Mouse (Mus musculus) embryonic stem cell, embryonic (primary cell): ENCODE measurements around the gene Kif21b.

Experiments
- CTCF ChIA-PET, 4 experiments: fragments of 300-600 bp in 2 of 4; fragments of 350-600 bp in 2 of 4; sonication (Branson Sonifier 250); formaldehyde crosslinking; loops; one replicate each; lab custom pipeline; 2022; ENCODE audit warnings: inconsistent platforms in 2 of 4; lab: Charles Lee
- POLR2A ChIA-PET, 4 experiments: fragments of 300-600 bp in 2 of 4; fragments of 350-600 bp in 2 of 4; sonication (Branson Sonifier 250); formaldehyde crosslinking; loops; one replicate each; lab custom pipeline; 2022; ENCODE audit warnings: antibody characterized with exemption in 4 of 4, inconsistent platforms in 1 of 4; lab: Charles Lee

The Kif21b gene

GRCm38 (mm10) chr1:136120785-136121184 is 10.4 kb upstream of the Kif21b start:
- ChIA-PET POLR2A (interaction anchor here in 3 of 4 experiments (0.6 to 2.4 kb wide), 11 partner anchors 9 to 415 kb away, joined by 3 to 9 read pairs (median 3); partner anchors contain the start of genes Kif21b (in 2 of the 3) and Cacna1s (in 1 of the 3)), CTCF (interaction anchor here in 2 of 4 experiments (0.5 to 1.4 kb wide), 6 partner anchors 14 to 72 kb away, joined by 3 to 5 read pairs (median 4); no protein-coding TSS in a partner anchor)

DNA sequence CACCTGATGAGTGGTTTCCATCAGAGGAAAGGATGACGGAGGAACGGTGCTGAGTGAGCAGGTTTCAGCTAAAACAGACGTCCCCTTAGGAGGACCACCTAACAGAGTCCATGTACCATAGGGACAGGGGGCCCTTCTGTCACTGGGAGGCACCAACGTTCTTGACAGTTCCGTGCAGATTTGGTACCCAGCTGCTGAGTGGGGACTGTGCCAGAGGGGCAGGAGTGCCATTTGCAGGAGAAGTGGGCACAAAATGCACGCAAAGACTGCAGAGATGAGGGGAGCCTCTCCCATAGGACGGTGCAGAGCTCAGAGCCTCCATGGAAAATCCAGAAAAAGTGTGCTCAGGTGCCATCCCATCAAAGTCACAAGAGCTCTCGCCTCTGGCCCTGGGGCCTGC is 9.2 kb upstream of the Kif21b start:
- ChIA-PET CTCF (interaction anchor here in 2 of 4 experiments (1.3 to 1.4 kb wide), 3 partner anchors 17 to 239 kb away, joined by 3 to 4 read pairs (median 3); no protein-coding TSS in a partner anchor), POLR2A (interaction anchor here in 2 of 4 experiments (1.3 to 2.3 kb wide), 3 partner anchors 8 to 10 kb away, joined by 6 to 9 read pairs (median 7); partner anchors contain the start of gene Kif21b (in 2 of the 2))

- ChIA-PET CTCF (no interaction called here), POLR2A (interaction anchor here in 1 of 4 experiments (0.7 kb wide), 1 partner anchor 107 kb away, joined by 4 read pairs; no protein-coding TSS in a partner anchor)
These were observed 4.9 kb upstream of the Kif21b start for GRCm38 (mm10) chr1:136126159-136126765.

DNA sequence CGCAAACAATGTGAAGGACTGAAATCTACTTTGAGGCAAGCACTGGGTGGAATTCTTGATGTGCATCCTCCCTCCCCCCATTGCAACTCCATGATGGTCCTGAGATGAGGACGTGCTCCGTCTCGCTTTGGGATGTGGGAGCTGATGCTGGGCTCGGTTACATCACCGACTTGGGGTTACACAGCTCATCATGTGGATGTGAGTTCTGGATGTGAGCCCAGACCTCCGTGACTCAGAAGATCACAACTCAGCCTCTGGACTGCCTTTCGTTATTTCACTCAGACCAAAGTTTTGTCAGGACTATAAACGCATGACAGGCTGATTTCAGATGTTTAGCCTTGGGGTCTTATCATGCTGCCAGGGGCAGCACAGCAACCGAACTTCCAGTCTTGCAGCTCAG is 4.3 kb upstream of the Kif21b start:
- ChIA-PET CTCF (interaction anchor here in 1 of 4 experiments (0.6 kb wide), 1 partner anchor 30 kb away, joined by 3 read pairs; no protein-coding TSS in a partner anchor), POLR2A (no interaction called here)

GRCm38 (mm10) chr1:136127856-136128255 is 3.3 kb upstream of the Kif21b start:
- POLR2A ChIA-PET = interaction anchor here in 3 of 4 experiments (0.7 to 3.0 kb wide), 7 partner anchors 11 to 1051 kb away, joined by 3 to 27 read pairs (median 3); no protein-coding TSS in a partner anchor

GRCm38 (mm10) chr1:136128416-136128815 is 2.8 kb upstream of the Kif21b start:
- CTCF ChIA-PET = interaction anchor here (0.5 to 2.1 kb wide), 10 partner anchors 11 to 396 kb away, joined by 3 to 7 read pairs (median 4); partner anchors contain the start of gene Mroh3 (in 1 of the 4)
- POLR2A ChIA-PET = interaction anchor here in 3 of 4 experiments (0.6 to 4.0 kb wide), 13 partner anchors 8 to 1051 kb away, joined by 3 to 66 read pairs (median 5); no protein-coding TSS in a partner anchor

More at GRCm38 (mm10) chr1:136127856-136128255, 3.3 kb upstream of the Kif21b start:
- CTCF ChIA-PET = interaction anchor here in 2 of 4 experiments (0.8 to 2.1 kb wide), 3 partner anchors 11 to 48 kb away, joined by 3 to 7 read pairs (median 5); no protein-coding TSS in a partner anchor

GRCm38 (mm10) chr1:136128944-136129589 is 2.1 kb upstream of the Kif21b start:
- POLR2A ChIA-PET = interaction anchor here (0.6 to 4.0 kb wide), 18 partner anchors 8 to 181 kb away, joined by 3 to 66 read pairs (median 6); no protein-coding TSS in a partner anchor

DNA sequence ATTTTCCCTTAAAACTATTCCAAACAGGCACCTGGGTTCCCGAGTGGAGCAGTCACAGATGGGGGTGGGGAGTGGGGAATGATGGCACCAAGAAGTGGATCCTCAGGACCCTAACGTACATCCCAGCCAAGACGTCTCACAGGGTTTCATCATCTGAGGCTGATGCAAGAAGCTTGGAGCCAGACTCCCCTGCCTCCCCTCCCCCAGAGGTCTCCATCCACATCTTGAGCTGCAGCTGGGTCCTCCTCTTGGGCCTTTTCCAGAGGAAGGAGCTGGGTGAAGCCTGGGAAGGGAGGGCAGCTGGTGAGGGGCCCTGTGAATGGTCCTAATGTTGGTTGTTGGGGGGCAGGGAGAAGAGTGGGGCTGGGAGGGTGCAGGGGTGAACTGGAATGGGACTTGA is 1.1 kb upstream of the Kif21b start:
- POLR2A ChIA-PET = interaction anchor here (0.8 to 4.0 kb wide), 23 partner anchors 9 to 578 kb away, joined by 3 to 66 read pairs (median 6); partner anchors contain the start of gene Kif14 (in 1 of the 4)
- CTCF ChIA-PET = interaction anchor here in 3 of 4 experiments (0.7 to 2.5 kb wide), 11 partner anchors 10 to 83 kb away, joined by 3 to 12 read pairs (median 4); partner anchors contain the start of genes Ascl5 (in 1 of the 3) and Mroh3 (in 1 of the 3)

More at GRCm38 (mm10) chr1:136128944-136129589, 2.1 kb upstream of the Kif21b start:
- CTCF ChIA-PET = interaction anchor here (0.5 to 2.1 kb wide), 16 partner anchors 11 to 396 kb away, joined by 3 to 7 read pairs (median 4); partner anchors contain the start of genes Ascl5 (in 1 of the 4) and Mroh3 (in 1 of the 4)

DNA sequence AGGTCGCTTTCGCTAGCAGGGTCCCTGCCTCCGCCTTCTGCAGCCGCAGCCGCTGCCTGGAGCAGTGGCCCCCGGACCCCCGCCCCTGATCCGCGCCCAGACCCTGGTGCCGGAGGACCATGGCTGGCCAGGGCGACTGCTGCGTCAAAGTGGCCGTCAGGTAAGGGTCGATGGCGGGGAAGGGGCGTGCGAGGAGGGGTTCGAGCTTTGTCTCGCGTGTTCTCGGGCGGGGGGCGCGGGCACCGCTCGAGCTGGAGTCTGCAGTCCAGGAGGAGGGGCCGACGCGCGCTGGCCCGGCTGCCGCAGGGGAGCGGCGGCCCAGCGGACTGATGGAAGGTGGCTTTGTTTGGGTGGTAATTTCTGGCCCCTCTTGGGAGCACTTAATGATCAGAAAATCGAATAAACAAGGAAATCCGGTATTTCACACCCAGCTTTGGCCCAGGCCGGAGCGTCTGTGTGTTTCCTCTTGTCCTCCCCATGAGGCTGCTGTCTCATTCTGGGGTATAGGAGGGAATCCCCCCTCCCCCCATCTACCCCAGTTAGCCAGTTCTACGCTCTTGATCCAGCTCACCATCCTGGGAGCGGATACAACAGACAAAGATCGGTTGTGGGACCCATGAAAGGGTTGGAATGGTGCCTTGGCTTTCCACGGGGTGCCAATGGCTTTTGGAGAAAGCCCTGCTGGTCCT is 558 bp downstream of the Kif21b start:
- ChIA-PET POLR2A (interaction anchor here in 3 of 4 experiments (0.6 to 4.0 kb wide), 17 partner anchors 8 to 334 kb away, joined by 3 to 66 read pairs (median 4); partner anchors contain the start of genes Ddx59 (in 2 of the 3) and Kif14 (in 1 of the 3)), CTCF (interaction anchor here in 3 of 4 experiments (0.6 to 2.5 kb wide), 5 partner anchors 28 to 389 kb away, joined by 3 to 12 read pairs (median 3); no protein-coding TSS in a partner anchor)

DNA sequence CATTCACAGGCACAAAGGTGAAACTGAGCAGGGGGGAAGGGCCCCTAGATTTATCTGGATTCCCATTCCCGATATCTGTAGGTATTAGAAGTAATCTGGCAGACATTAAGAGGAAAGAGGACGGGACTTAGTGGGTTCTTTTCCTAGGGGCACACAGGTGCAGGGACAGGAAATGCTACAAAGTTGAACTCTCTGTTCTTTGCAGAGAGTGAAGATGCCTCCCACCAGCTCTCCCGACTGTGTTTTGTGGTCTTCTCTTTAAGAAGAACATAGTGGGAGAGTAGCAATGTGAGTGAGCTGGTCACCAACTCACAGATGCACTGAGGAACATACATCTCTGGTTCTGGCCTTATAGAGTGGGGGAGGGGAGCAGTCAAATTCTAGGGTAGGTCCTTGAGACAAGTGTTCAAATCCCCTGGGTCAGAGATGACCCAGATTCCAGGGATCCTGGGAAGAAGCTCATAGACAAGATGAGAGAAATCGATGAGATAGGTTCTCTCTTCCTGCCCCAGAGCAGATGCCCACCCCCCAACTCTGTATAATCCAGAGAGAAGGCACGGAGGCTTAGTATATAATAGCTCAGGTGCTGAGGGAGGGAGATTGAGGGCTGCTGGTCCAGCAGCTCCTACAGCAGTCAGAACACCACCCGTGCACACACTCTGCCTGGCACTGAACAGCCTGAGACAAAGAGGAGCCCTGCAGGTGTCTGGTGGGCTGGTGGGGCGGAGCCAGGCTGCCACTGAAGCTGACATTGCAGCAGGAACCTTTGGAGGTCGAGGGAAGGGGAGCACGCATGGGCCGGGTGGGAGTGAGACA is 1.4 kb downstream of the Kif21b start:
- ChIA-PET POLR2A (interaction anchor here in 3 of 4 experiments (0.6 to 4.0 kb wide), 14 partner anchors 7 to 114 kb away, joined by 3 to 66 read pairs (median 4); no protein-coding TSS in a partner anchor), CTCF (interaction anchor here in 2 of 4 experiments (0.6 to 4.2 kb wide), 4 partner anchors 15 to 226 kb away, joined by 3 to 18 read pairs (median 3); no protein-coding TSS in a partner anchor)

DNA sequence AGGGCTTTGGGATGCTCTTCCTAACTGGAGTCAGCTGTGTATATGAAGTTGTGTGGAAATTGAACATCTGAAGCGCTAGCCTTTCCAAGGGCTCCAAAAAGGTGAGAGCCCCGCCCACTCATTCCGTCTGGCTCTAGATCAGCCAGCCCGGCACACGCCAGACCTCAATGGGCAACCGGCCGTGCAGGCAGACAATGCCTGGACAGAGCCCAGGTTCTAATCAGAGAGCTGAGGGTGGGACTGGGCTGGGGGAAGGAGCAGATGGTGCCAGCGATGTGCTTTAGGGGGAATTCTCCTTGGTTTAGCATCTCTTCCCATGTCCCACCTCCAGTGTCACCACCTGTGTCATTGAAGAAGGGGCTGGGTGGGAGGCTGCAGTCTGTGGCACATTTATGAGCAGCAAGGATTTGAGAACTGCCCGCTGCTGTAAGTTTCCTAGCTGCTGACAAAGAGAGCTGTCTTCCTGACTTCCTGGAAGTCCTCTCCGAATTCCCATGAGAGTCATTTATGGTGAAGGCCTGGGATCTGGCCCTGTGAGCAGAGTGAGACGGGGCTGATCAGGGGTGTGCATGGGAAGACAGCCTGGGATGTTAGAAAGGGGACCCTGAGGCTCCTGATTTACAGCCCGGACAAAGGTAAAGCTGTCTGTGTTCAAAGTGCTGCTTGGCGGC is 2.5 kb downstream of the Kif21b start:
- ChIA-PET CTCF (interaction anchor here in 1 of 4 experiments (0.7 to 4.2 kb wide), 6 partner anchors 16 to 390 kb away, joined by 3 to 18 read pairs (median 4); no protein-coding TSS in a partner anchor), POLR2A (interaction anchor here in 2 of 4 experiments (0.6 to 2.6 kb wide), 9 partner anchors 8 to 222 kb away, joined by 3 to 10 read pairs (median 4); no protein-coding TSS in a partner anchor)

- POLR2A ChIA-PET = interaction anchor here in 3 of 4 experiments (0.7 to 1.6 kb wide), 7 partner anchors 9 to 210 kb away, joined by 3 to 4 read pairs (median 3); no protein-coding TSS in a partner anchor
- CTCF ChIA-PET = interaction anchor here in 2 of 4 experiments (0.5 to 4.2 kb wide), 6 partner anchors 19 to 884 kb away, joined by 3 to 18 read pairs (median 4); no protein-coding TSS in a partner anchor
These were observed 3.4 kb downstream of the Kif21b start for GRCm38 (mm10) chr1:136134547-136134946.

- ChIA-PET POLR2A (interaction anchor here in 3 of 4 experiments (0.7 to 2.2 kb wide), 5 partner anchors 8 to 32 kb away, joined by 3 to 6 read pairs (median 4); no protein-coding TSS in a partner anchor), CTCF (interaction anchor here in 2 of 4 experiments (0.5 to 4.2 kb wide), 7 partner anchors 11 to 885 kb away, joined by 3 to 18 read pairs (median 4); no protein-coding TSS in a partner anchor)
These were observed 3.9 kb downstream of the Kif21b start for GRCm38 (mm10) chr1:136135046-136135445.

- POLR2A ChIA-PET = interaction anchor here in 1 of 4 experiments (0.6 to 2.2 kb wide), 5 partner anchors 26 to 279 kb away, joined by 3 to 6 read pairs (median 5); partner anchors contain the start of gene Ddx59
- CTCF ChIA-PET = interaction anchor here in 3 of 4 experiments (0.7 to 4.2 kb wide), 10 partner anchors 10 to 191 kb away, joined by 3 to 18 read pairs (median 3); no protein-coding TSS in a partner anchor
These were observed 4.7 kb downstream of the Kif21b start for GRCm38 (mm10) chr1:136135777-136136444.
